Mouse (Mus musculus) testis, adult 2 months (tissue): ENCODE results near the gene Col6a3.

ENCODE experiments used
- CTCF ChIP-seq: fragments of 200-500 bp; IDR thresholded peaks from 2 replicates; pipeline ENCODE4 v1.5.1; 2012; ENCODE audit warnings: low read depth, mild to moderate bottlenecking, inconsistent platforms, low read length, moderate library complexity; ENCODE audit not compliant: control insufficient read depth, insufficient read depth, insufficient replicate concordance
- POLR2A ChIP-seq: fragments of 200-500 bp; IDR thresholded peaks from 2 replicates; pipeline ENCODE4 v1.6.1; 2012; ENCODE audit warnings: low read depth, mild to moderate bottlenecking, inconsistent platforms, low read length, moderate library complexity; ENCODE audit not compliant: control insufficient read depth

GRCm38 (mm10) chr1:90843836-90844235, at the start of gene Col6a3:
- TF ChIP-seq CTCF, result no peak
- 0 out of 2 replicates have a peak, but pooled peaks have one; percentile 18 for TF ChIP-seq POLR2A
